Mouse (Mus musculus): ENCODE results near the gene Kcnd1. TPM values are rescaled to one million over a fixed set of nuclear protein-coding genes. Genes with fewer than 3 reads are reported as not detected.
"Not testable (repeated sequence)": the region's sequence is repeated elsewhere in the genome, so short reads cannot be mapped to it uniquely, and the experiment has no call there.

Gene Kcnd1
- total and polyA plus RNA-seq, 3 experiments = 0.27 to 4.1 (median 0.41) TPM

- no peak for DNase-seq (ENCODE audit: low spot score)
- ATAC-seq (ENCODE audit: extremely low read depth, insufficient number of reproducible peaks, low FRiP score, poor library complexity, severe bottlenecking) = no peak
- peaks cover 80% of the 10 kb centered on the region for H3K36me3 ChIP-seq (replicated peaks)
Measured at GRCm38 (mm10) chrX:7797327-7797726, 24.8 kb upstream of the Kcnd1 start.

GRCm38 (mm10) chrX:7802157-7802556 is 19.9 kb upstream of the Kcnd1 start:
- H3K4me1 ChIP-seq (ENCODE audit: insufficient read depth, low read depth, low read length); ATAC-seq (ENCODE audit: extremely low read depth, insufficient number of reproducible peaks, low FRiP score, poor library complexity, severe bottlenecking); H3K9me3 ChIP-seq (replicated peaks); H3K27me3 ChIP-seq (ENCODE audit: insufficient read depth, low read length); DNase-seq (ENCODE audit: low spot score); H3K4me3 ChIP-seq (ENCODE audit: low read depth, low read length): not testable (repeated sequence)
- peaks cover 80% of the 10 kb centered on the region for H3K36me3 ChIP-seq (replicated peaks)

More at GRCm38 (mm10) chrX:7797327-7797726, 24.8 kb upstream of the Kcnd1 start:
- Histone ChIP-seq H3K4me1 (ENCODE audit: insufficient read depth, low read depth, low read length) (no peaks in the 10 kb centered on the region; the same call in 1 of the 2 replicates), H3K4me3 (ENCODE audit: low read depth, low read length) (no peak overlapping the region), H3K27me3 (ENCODE audit: insufficient read depth, low read length) (no peaks in the 10 kb centered on the region), H3K9me3 (replicated peaks) (no peaks in the 10 kb centered on the region)
- TF ChIP-seq GATA2 (IDR thresholded peaks at IDR 0.05; ENCODE audit: borderline replicate concordance, low read depth, low read length) (no peak), GATA1 (IDR thresholded peaks at IDR 0.05; ENCODE audit: borderline replicate concordance, low read length) (no peak), CTCF (IDR thresholded peaks at IDR 0.05; ENCODE audit: low read depth, low read length) (no peak), POLR2AphosphoS5 (IDR thresholded peaks at IDR 0.05; ENCODE audit: insufficient replicate concordance, low read depth, low read length) (no peak), TAL1 (conservative IDR thresholded peaks at IDR 0.05; ENCODE audit: low read depth, low read length) (no peak)

GRCm38 (mm10) chrX:7815016-7815415 is 7.1 kb upstream of the Kcnd1 start:
- not testable (repeated sequence) for H3K4me1 ChIP-seq (ENCODE audit: insufficient read depth, low read depth, low read length); DNase-seq (ENCODE audit: low spot score); ATAC-seq (ENCODE audit: extremely low read depth, insufficient number of reproducible peaks, low FRiP score, poor library complexity, severe bottlenecking); H3K9me3 ChIP-seq (replicated peaks); H3K4me3 ChIP-seq (ENCODE audit: low read depth, low read length); H3K27me3 ChIP-seq (ENCODE audit: insufficient read depth, low read length)
- 0 out of 2 replicates have a peak, but pooled peaks have one; percentile 29 for TF ChIP-seq CTCF (IDR thresholded peaks at IDR 0.05; ENCODE audit: low read depth, low read length)
- peaks cover 89% of the 10 kb centered on the region for H3K36me3 ChIP-seq (replicated peaks)

DNA sequence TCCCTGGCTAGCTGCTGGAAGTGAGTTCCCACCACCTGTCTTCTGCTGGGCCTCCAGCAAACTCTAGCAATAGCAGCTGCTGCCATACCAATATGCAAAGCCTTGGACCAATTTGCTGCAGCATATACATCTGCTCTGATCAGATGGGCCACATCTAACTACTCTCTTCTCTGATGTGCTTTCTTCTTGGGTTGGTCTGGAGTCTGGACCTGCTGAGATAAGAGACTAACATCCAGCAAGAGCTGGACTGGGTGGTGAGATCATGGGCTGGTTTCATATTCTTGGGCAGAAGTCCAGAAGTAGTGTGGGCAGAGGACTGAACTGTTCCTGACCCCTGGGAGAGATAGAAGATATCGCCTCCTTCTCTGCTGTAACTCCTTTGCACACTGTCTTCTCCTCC is 15.1 kb downstream of the Kcnd1 start:
- Histone ChIP-seq H3K4me1 (ENCODE audit: insufficient read depth, low read depth, low read length) (peaks cover 34% of the 10 kb centered on the region), H3K4me3 (ENCODE audit: low read depth, low read length) (no peak overlapping the region), H3K27me3 (ENCODE audit: insufficient read depth, low read length) (no peaks in the 10 kb centered on the region), H3K36me3 (replicated peaks) (peaks cover under 1% of the 10 kb centered on the region), H3K9me3 (replicated peaks) (no peaks in the 10 kb centered on the region)
- no peak for DNase-seq (ENCODE audit: low spot score)
- ATAC-seq (ENCODE audit: extremely low read depth, insufficient number of reproducible peaks, low FRiP score, poor library complexity, severe bottlenecking) = no peak
- TF ChIP-seq CTCF (IDR thresholded peaks at IDR 0.05; ENCODE audit: low read depth, low read length) (no peak), GATA2 (IDR thresholded peaks at IDR 0.05; ENCODE audit: borderline replicate concordance, low read depth, low read length) (no peak), POLR2AphosphoS5 (IDR thresholded peaks at IDR 0.05; ENCODE audit: insufficient replicate concordance, low read depth, low read length) (no peak), GATA1 (IDR thresholded peaks at IDR 0.05; ENCODE audit: borderline replicate concordance, low read length) (no peak), TAL1 (conservative IDR thresholded peaks at IDR 0.05; ENCODE audit: low read depth, low read length) (peak; percentile 29)

- H3K9me3 ChIP-seq (replicated peaks) = no peaks in the 10 kb centered on the region
- peaks cover 40% of the 10 kb centered on the region; the same call in 1 of the 2 replicates for H3K4me1 ChIP-seq (ENCODE audit: insufficient read depth, low read depth, low read length)
- H3K4me3 ChIP-seq (ENCODE audit: low read depth, low read length) = peak overlapping the region; percentile 78; the same call in 1 of the 2 replicates
- TF ChIP-seq POLR2AphosphoS5 (IDR thresholded peaks at IDR 0.05; ENCODE audit: insufficient replicate concordance, low read depth, low read length) (no peak), GATA2 (IDR thresholded peaks at IDR 0.05; ENCODE audit: borderline replicate concordance, low read depth, low read length) (no peak), GATA1 (IDR thresholded peaks at IDR 0.05; ENCODE audit: borderline replicate concordance, low read length) (no peak), CTCF (IDR thresholded peaks at IDR 0.05; ENCODE audit: low read depth, low read length) (no peak), TAL1 (conservative IDR thresholded peaks at IDR 0.05; ENCODE audit: low read depth, low read length) (no peak)
- peaks cover 22% of the 10 kb centered on the region for H3K36me3 ChIP-seq (replicated peaks)
- H3K27me3 ChIP-seq (ENCODE audit: insufficient read depth, low read length) = no peaks in the 10 kb centered on the region
- no peak for DNase-seq (ENCODE audit: low spot score)
- no peak for ATAC-seq (ENCODE audit: extremely low read depth, insufficient number of reproducible peaks, low FRiP score, poor library complexity, severe bottlenecking)
Measured at GRCm38 (mm10) chrX:7840842-7841162, 18.7 kb downstream of the Kcnd1 start.

- ATAC-seq (ENCODE audit: extremely low read depth, insufficient number of reproducible peaks, low FRiP score, poor library complexity, severe bottlenecking) (peak; percentile 87), DNase-seq (ENCODE audit: low spot score) (peak; percentile 71)
- TF ChIP-seq CTCF (IDR thresholded peaks at IDR 0.05; ENCODE audit: low read depth, low read length) (no peak), TAL1 (conservative IDR thresholded peaks at IDR 0.05; ENCODE audit: low read depth, low read length) (no peak), POLR2AphosphoS5 (IDR thresholded peaks at IDR 0.05; ENCODE audit: insufficient replicate concordance, low read depth, low read length) (no peak), GATA1 (IDR thresholded peaks at IDR 0.05; ENCODE audit: borderline replicate concordance, low read length) (no peak), GATA2 (IDR thresholded peaks at IDR 0.05; ENCODE audit: borderline replicate concordance, low read depth, low read length) (no peak)
- peak within 1 kb of the TSS; percentile 78 for H3K4me3 ChIP-seq (ENCODE audit: low read depth, low read length)
- peaks cover 35% of the 10 kb centered on the region; the same call in 1 of the 2 replicates for H3K4me1 ChIP-seq (ENCODE audit: insufficient read depth, low read depth, low read length)
- H3K9me3 ChIP-seq (replicated peaks) = no peaks in the 10 kb centered on the region
- H3K27me3 ChIP-seq (ENCODE audit: insufficient read depth, low read length) = no peaks in the 10 kb centered on the region
- peaks cover 29% of the 10 kb centered on the region for H3K36me3 ChIP-seq (replicated peaks)
Measured at GRCm38 (mm10) chrX:7841163-7842162, 19.4 kb downstream of the Kcnd1 start, which contains the start of gene Otud5. Gene Otud5 (plus strand): TSS chrX:7841364.

Measured in G1E (cell line).